Mouse (Mus musculus) stomach, postnatal 0 days (tissue): ENCODE data around the gene Nrgn.

Experiments used
- CTCF ChIP-seq: IDR thresholded peaks from 2 replicates; pipeline ENCODE4 v1.5.1; 2016; ENCODE audit warnings: antibody characterized with exemption, low read depth, mild to moderate bottlenecking, moderate library complexity
- EP300 ChIP-seq: optimal IDR thresholded peaks from 2 replicates; pipeline ENCODE3; 2016; ENCODE audit warnings: antibody characterized with exemption

- TF ChIP-seq CTCF (no peak), EP300 (no peak)
Measured at GRCm38 (mm10) chr9:37568605-37569214, 16.0 kb upstream of the Nrgn start.
